Mouse (Mus musculus) bone marrow, adult 2 months (tissue): ENCODE measurements at regions not wholly inside any gene's neighbourhood (a gene's known extent, or its start where the extent isn't known, plus 50 kb on each side); places are given as distances from the start of the nearest gene placed in this dataset.

Experiments
- H3K27ac ChIP-seq: fragments of 200-500 bp; 2 replicates; pipeline ENCODE4 v1.5.1; 2012; ENCODE audit warnings: low read depth, mild to moderate bottlenecking, control low read depth, inconsistent platforms, low read length; ENCODE audit not compliant: control insufficient read depth, poor library complexity, insufficient read depth
- H3K4me1 ChIP-seq: fragments of 200-500 bp; 2 replicates; pipeline ENCODE4 v1.6.1; 2011; ENCODE audit warnings: low read length; ENCODE audit not compliant: control insufficient read depth, insufficient read depth
- H3K4me3 ChIP-seq: fragments of 200-500 bp; replicated peaks from 2 replicates; pipeline ENCODE3; 2011; ENCODE audit warnings: mild to moderate bottlenecking, low read depth, low read length, control low read depth; ENCODE audit not compliant: control insufficient read depth
- CTCF ChIP-seq: fragments of 200-500 bp; IDR thresholded peaks from 2 replicates; pipeline ENCODE4 v1.5.1; 2011; ENCODE audit warnings: low read length, control low read depth; ENCODE audit not compliant: control insufficient read depth, insufficient read depth
- POLR2A ChIP-seq: fragments of 200-500 bp; IDR thresholded peaks from 2 replicates; pipeline ENCODE4 v1.6.1; 2011; ENCODE audit warnings: low read depth, mild to moderate bottlenecking, control low read depth, low read length, borderline replicate concordance; ENCODE audit not compliant: control insufficient read depth
- WGBS: fragments of 180-500 bp; shearing (Covaris S2); methylation state at CpG from one replicate; pipeline ENCODE4 v1.1.7; 2018; 5-methylcytosine and 5-hydroxymethylcytosine counted together

DNA sequence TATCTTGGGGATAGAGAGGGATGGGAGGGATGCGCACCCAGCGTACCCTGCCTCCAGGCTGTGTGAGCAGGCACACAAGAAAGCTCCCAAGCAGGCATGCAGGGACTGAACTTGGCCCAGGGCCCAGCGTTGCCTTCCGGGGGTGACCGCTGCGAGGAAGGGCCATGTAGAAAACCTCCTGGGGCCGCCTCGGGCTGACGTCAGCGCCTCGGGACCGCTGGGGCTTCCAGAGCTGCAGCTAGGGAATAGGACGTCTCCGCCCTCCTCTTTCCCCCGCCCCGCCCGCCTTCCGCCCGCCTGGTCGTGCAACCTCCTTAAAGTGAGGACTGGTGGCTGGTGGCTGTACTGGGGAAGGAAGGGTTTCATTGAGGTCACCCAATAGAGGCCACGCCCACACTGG, 948.4 kb downstream of the 4930447A16Rik start:
- Histone ChIP-seq H3K4me3 (peak overlapping the region; percentile 2), H3K4me1 (peaks cover 2% of the 10 kb centered on the region; the same call in 1 of the 2 replicates), H3K27ac (no peak overlapping the region)
- 7% methylated on average over 21 of the region's 21 CpGs for WGBS
- no peak for TF ChIP-seq POLR2A

DNA sequence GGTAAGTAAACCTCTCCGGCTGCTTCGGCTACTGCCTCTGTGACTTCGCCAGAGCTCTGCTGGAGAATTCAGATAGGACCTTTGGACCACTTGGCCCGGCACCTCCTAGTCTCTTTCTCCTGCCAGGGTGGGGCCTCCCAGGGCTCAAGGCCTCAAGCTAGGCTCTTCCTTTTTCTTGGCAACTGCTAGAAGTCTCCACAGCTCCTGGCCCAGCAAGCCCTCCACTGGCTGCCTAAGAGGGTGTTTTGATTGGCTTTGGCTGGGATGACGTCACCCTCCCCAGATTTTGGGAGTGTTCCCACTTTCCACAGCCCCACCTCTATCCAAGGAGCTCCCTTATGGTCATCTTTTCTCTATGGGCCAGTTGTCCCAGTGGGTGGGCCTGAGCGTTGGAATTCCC, 949.4 kb downstream of the 4930447A16Rik start:
- H3K4me1 ChIP-seq = peaks cover 2% of the 10 kb centered on the region; the same call in 1 of the 2 replicates
- TF ChIP-seq POLR2A (no peak), CTCF (no peak)
- no peak overlapping the region for H3K27ac ChIP-seq
- WGBS = 85% methylated on average over 6 of the region's 6 CpGs
- H3K4me3 ChIP-seq = no peak overlapping the region

DNA sequence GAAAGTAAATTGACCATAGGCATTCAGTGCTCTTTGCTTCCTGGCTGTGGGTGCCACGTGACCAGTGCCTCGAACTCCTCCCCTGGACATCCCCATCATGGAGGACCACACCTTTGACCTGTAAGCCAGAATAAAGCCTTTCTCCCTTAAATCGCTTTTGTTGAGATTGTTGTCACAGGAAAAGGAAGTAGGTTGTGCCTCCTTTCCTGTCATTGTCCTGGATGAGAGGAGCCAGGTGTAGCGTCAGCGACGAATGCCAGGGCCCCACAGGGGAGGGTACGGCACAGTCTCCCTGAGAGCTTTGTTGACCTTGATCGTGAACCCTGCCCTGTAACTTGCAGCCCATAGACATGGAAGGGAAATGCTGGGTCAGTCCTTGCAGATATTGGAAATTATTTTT, 952.8 kb downstream of the 4930447A16Rik start:
- Histone ChIP-seq H3K4me3 (no peak overlapping the region), H3K27ac (no peak overlapping the region), H3K4me1 (peaks cover 2% of the 10 kb centered on the region; the same call in 1 of the 2 replicates)
- TF ChIP-seq POLR2A = no peak
- TF ChIP-seq CTCF = no peak
- whole genome bisulfite sequencing = 71% methylated on average over 8 of the region's 8 CpGs

DNA sequence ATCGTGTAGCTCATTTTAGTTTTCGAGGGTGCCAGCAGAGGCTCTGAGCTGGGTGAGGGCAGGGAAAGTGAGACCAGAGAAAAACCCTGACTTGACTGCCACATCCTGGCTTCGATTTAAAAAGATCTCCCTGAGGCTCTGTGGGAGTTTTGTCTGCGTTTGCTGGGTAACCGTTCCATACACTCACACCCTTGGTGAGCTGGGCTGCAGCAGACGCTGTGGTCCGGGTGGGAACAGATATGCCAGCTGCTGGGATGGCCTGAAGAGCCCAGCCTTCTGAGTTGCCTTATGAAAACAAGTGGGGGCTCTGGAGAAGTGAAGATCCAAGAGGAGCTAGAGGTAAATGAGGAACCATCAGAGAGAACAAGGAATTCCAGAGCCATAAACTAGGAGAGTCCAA, 962.3 kb downstream of the 4930447A16Rik start:
- H3K4me1 ChIP-seq = peaks cover 5% of the 10 kb centered on the region; the same call in 1 of the 2 replicates
- no peak overlapping the region for H3K4me3 ChIP-seq
- TF ChIP-seq CTCF (no peak), POLR2A (no peak)
- WGBS = 49% methylated on average over 7 of the region's 7 CpGs
- no peak overlapping the region for H3K27ac ChIP-seq

DNA sequence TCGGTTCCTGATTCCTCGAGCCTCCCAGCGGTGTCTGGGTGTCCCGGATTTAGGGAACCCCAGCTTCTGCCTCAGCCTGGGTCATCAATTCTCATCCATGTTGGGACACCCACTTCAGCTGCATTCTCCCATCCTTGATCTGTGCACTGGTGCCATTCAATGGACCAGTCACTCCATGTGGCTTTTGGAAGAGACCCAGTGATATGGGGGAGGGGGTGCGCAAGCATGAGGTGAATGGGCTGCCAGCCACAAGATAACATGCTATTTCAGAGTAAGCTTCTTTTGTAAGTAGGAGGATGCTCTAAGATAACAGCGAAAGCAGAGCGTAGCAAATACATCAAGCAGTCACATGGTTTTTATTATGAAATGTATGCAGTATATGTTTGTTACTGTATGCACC, 963.1 kb downstream of the 4930447A16Rik start:
- Histone ChIP-seq H3K4me3 (no peak overlapping the region), H3K27ac (no peak overlapping the region), H3K4me1 (peaks cover 5% of the 10 kb centered on the region; the same call in 1 of the 2 replicates)
- 86% methylated on average over 7 of the region's 7 CpGs for WGBS
- TF ChIP-seq CTCF (no peak), POLR2A (no peak)

DNA sequence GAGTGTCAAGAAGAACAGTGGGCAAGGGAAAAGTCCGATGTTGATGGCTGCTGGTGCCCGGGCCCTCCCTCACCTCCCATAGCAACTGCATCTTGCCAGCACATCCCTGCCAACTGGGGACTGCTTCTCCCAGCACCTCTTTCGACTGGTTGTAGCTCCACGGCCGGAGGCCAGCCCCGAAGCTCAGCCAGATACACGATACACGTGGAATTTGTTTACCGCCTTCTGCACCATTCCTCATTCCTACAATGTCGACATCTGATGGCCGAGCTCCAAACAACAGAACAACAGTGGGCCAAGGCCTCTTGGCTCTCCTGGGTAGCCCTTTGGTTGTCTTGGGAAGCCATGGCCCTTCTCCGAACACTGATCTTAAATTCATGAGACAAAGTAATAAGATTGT, 965.1 kb downstream of the 4930447A16Rik start:
- WGBS = 88% methylated on average over 12 of the region's 12 CpGs
- TF ChIP-seq POLR2A (no peak), CTCF (no peak)
- Histone ChIP-seq H3K4me3 (no peak overlapping the region), H3K4me1 (peaks cover 3% of the 10 kb centered on the region; the same call in 1 of the 2 replicates), H3K27ac (no peak overlapping the region)

GRCm38 (mm10) chr15:38391420-38391819, 966.1 kb downstream of the 4930447A16Rik start:
- no peaks in the 10 kb centered on the region for H3K4me1 ChIP-seq
- TF ChIP-seq POLR2A (no peak), CTCF (no peak)
- 48% methylated on average over 6 of the region's 6 CpGs for WGBS
- no peak overlapping the region for H3K27ac ChIP-seq
- H3K4me3 ChIP-seq = no peak overlapping the region

DNA sequence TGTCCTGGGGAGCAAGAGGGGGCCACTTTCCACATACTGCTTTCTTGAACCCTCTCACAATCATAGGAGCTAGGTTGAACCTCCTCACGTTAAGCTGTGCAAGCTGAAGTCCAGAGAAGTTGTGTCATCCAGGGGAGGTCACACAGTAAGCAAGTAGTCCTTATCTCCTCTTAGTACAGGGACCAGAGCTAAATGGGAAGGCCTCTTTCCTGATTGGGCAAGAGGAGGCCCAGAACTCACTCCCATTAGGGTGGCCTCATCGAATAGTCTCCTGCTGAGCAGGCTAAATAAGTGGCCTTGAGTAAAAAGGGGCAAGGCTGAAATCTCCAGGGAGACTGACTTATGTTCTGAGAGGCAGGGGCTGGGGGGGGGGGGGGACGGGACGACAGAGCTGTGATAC, 966.5 kb downstream of the 4930447A16Rik start:
- no peak overlapping the region for H3K27ac ChIP-seq
- H3K4me1 ChIP-seq = no peaks in the 10 kb centered on the region
- TF ChIP-seq POLR2A (no peak), CTCF (no peak)
- H3K4me3 ChIP-seq = no peak overlapping the region
- 55% methylated on average over 4 of the region's 4 CpGs for WGBS
